Mouse (Mus musculus) bone marrow, adult 2 months (tissue): ENCODE data around the gene C1qbp. TPM values are rescaled to one million over a fixed set of nuclear protein-coding genes. Genes with fewer than 3 reads are reported as not detected.
A peak's percentile ranks its signal among the peaks of the same experiment; 100 is the strongest.

Source experiments
- H3K27ac ChIP-seq: fragments of 200-500 bp; 2 replicates; pipeline ENCODE4 v1.5.1; 2012; ENCODE audit warnings: low read depth, mild to moderate bottlenecking, control low read depth, inconsistent platforms, low read length; ENCODE audit not compliant: control insufficient read depth, poor library complexity, insufficient read depth
- H3K4me1 ChIP-seq: fragments of 200-500 bp; 2 replicates; pipeline ENCODE4 v1.6.1; 2011; ENCODE audit warnings: low read length; ENCODE audit not compliant: control insufficient read depth, insufficient read depth
- H3K4me3 ChIP-seq: fragments of 200-500 bp; replicated peaks from 2 replicates; pipeline ENCODE3; 2011; ENCODE audit warnings: mild to moderate bottlenecking, low read depth, low read length, control low read depth; ENCODE audit not compliant: control insufficient read depth
- CTCF ChIP-seq: fragments of 200-500 bp; IDR thresholded peaks from 2 replicates; pipeline ENCODE4 v1.5.1; 2011; ENCODE audit warnings: low read length, control low read depth; ENCODE audit not compliant: control insufficient read depth, insufficient read depth
- POLR2A ChIP-seq: fragments of 200-500 bp; IDR thresholded peaks from 2 replicates; pipeline ENCODE4 v1.6.1; 2011; ENCODE audit warnings: low read depth, mild to moderate bottlenecking, control low read depth, low read length, borderline replicate concordance; ENCODE audit not compliant: control insufficient read depth
- WGBS: fragments of 180-500 bp; shearing (Covaris S2); methylation state at CpG from one replicate; pipeline ENCODE4 v1.1.7; 2018; 5-methylcytosine and 5-hydroxymethylcytosine counted together
- polyA plus RNA-seq: library from polyadenylated mRNA; stranded (reverse); fragments of >200 nt; gene quantifications from 2 replicates; pipeline ENCODE4 v1.2.4, GENCODE M21; 2011; ENCODE audit warnings: low replicate concordance; ENCODE audit not compliant: missing spikeins, insufficient read depth, insufficient read length

C1qbp gene
- 70.2 and 84.8 TPM in 2 replicates for polyA plus RNA-seq

- Histone ChIP-seq H3K27ac (no peak within 1 kb of the TSS), H3K4me3 (peak within 1 kb of the TSS; percentile 77), H3K4me1 (peaks cover 1% of the 10 kb centered on the region; the same call in 1 of the 2 replicates)
- peak; percentile 93 for TF ChIP-seq CTCF
- peak; percentile 57; the same call in 1 of the 2 replicates for TF ChIP-seq POLR2A
- WGBS: under 1% methylated on average over 64 of the region's 64 CpGs
These were observed at the start of gene C1qbp for GRCm38 (mm10) chr11:70982557-70983228. TSS of gene C1qbp (minus strand) at chr11:70983026.

GRCm38 (mm10) chr11:71032070-71032469 is 49.2 kb upstream of the C1qbp start:
- no peaks in the 10 kb centered on the region for H3K4me1 ChIP-seq
- no peak overlapping the region for H3K27ac ChIP-seq
- WGBS: 78% methylated on average over 7 of the region's 7 CpGs
- H3K4me3 ChIP-seq: no peak overlapping the region
- TF ChIP-seq POLR2A (no peak), CTCF (no peak)

DNA sequence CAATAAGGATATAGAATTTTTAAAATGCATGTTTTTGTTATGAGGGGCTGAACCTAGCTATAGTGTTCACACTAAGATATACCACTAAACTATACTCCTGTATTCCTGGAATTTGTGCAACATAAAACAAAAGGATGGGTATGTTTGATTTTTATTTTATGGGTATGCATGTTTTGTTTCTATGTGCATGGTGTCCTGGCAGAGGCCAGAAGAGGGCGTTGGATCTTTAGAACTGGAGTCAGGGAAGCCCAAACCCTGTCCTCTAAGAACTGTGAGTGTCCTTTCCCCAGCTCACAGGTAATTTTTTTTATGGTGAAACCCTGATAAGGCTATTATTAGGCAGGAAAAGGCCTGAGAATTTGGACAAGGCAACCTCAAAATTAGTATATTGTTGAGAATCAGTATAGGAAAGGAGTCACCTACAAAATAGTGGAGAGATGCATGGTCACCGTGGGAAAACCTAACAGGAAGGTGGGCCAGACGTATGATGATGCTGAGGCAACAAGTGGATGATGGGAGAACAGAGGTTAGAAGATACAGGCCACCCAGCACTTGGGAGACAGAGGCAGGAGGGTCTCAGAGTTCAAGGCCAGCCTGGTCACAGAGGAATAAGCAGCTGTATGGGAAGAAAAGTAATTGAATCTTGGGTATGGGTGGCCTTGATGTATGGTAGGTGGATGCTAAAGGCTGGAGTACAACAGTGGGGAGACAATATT is 46.7 kb upstream of the C1qbp start:
- 76% methylated on average over 3 of the region's 3 CpGs for WGBS
- Histone ChIP-seq H3K4me1 (no peaks in the 10 kb centered on the region), H3K4me3 (no peak overlapping the region), H3K27ac (no peak overlapping the region)
- TF ChIP-seq POLR2A (no peak), CTCF (no peak)

GRCm38 (mm10) chr11:71028280-71028679 is 45.5 kb upstream of the C1qbp start:
- H3K4me1 ChIP-seq: no peaks in the 10 kb centered on the region
- TF ChIP-seq POLR2A (no peak), CTCF (no peak)
- 78% methylated on average over 3 of the region's 3 CpGs for WGBS
- H3K4me3 ChIP-seq: no peak overlapping the region
- no peak overlapping the region for H3K27ac ChIP-seq

DNA sequence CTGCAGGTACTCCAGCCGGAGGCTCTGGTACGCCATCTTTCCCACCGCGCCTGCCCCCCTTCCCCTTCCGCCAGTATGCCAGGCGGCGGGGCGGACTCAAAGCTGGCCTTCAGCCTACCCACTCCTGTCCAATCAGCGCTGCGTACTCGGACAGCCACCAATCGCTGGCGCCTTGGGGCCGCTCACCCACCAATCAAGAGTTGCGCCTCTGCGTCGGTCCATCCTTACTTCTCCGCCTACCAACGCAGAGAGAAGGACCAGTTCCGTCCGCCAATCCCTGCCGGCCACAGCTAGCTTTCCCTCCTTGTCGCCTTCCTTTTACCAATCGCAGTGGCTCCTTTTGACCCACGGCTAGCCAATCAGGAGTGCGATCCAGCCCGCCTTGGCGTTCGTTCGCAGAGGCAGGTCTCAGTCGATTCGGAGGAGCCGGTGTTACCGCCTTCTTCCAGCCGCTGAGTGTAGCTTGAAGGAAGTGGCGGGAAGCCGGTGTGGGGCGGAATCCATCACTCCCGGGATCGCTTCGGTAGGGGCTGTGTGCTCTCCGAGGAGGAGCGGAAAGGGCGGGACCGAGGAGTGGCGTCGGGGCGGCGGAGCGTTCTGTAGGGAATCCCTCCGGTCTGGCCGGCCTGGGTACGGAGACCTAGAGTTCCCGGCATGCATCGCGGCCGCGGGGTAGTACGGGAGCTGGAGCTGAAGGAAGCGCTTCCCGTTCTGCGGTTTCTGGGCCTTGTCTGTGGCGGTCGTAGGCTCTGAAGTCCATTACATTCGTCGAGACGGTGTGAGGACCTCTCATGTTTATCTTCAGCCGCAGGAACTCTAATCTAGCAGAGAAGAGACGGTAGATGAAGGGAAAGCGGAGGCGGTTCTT is 36.6 kb upstream of the C1qbp start, which contains the start of the genes Mis12 and Derl2:
Gene Mis12, plus strand, starts transcription at position 411 of the 868 bp plus-strand sequence.
Gene Derl2, minus strand, starts transcription at position 641 of the 868 bp plus-strand sequence.
- under 1% methylated on average over 70 of the region's 71 CpGs for WGBS
- H3K4me1 ChIP-seq: peaks cover 4% of the 10 kb centered on the region; the same call in 1 of the 2 replicates

DNA sequence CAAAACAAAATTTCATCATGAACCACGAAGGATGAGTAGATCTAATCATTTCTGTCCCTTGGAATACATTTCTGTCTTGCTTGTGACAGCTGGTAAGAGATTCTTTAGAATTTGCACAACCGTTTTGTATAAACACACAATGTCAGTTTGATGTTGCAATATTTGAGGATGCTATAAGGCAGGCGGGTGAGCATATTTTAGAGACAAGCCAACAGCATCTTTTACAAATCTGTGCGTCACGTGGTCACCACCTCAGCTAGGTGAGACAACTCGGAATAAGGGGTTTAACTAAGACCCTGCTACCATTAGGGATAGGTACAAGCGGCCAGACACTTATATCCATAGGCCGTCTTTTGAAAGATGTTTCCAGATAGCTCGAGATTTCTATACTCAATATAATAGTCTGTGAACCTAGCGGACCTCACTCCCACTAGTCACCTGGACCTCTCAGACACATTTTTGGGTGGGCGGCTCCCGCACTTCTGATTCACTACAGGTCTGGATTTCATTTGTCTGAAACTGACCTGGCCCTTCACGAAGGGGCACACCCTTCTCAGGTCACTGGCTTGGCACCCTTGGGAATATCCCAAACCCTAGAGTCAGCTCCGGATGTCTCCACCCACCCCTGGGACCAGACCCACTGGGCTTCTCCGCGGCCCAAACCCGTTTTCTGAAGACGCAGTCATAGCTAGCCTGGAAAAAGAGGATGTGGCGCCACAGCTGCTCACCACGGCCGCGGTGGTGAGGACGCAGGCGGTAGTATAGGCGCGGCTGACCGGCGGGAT is 35.8 kb upstream of the C1qbp start:
- Histone ChIP-seq H3K4me3 (peak overlapping the region; percentile 98), H3K27ac (peak overlapping the region; percentile 86), H3K4me1 (peaks cover 4% of the 10 kb centered on the region; the same call in 1 of the 2 replicates)
- TF ChIP-seq CTCF: no peak
- no peak for TF ChIP-seq POLR2A
- 3% methylated on average over 28 of the region's 28 CpGs for WGBS

More for the DNA sequence above, 36.6 kb upstream of the C1qbp start, which contains the start of the genes Mis12 and Derl2:
- peak within 1 kb of the TSS; percentile 98 for H3K4me3 ChIP-seq
- H3K27ac ChIP-seq: peak within 1 kb of the TSS; percentile 90
- TF ChIP-seq POLR2A (peak; percentile 85), CTCF (no peak)

GRCm38 (mm10) chr11:71017051-71017450 is 34.2 kb upstream of the C1qbp start:
- Histone ChIP-seq H3K4me3 (no peak overlapping the region), H3K4me1 (peaks cover 4% of the 10 kb centered on the region; the same call in 1 of the 2 replicates), H3K27ac (no peak overlapping the region)
- WGBS: 65% methylated on average over 1 of the region's 1 CpGs
- TF ChIP-seq CTCF: no peak
- TF ChIP-seq POLR2A: no peak
